Mouse (Mus musculus) layer of hippocampus, postnatal 14 days (tissue): ENCODE measurements at regions not wholly inside any gene's neighbourhood (a gene's known extent, or its start where the extent isn't known, plus 50 kb on each side); places are given as distances from the start of the nearest gene placed in this dataset.

ENCODE experiments used
- DNase-seq, 2 experiments: peaks; one replicate each; pipeline ENCODE4 v3.0.0; 2021 to 2022; ENCODE audit warnings: low spot score in 2 of 2, mixed read lengths in 1 of 2

GRCm38 (mm10) chr15:25468478-25468877 lies 54.9 kb upstream of the Basp1 start:
- DNase-seq, result no peak

- no peak for DNase-seq
These were observed 55.8 kb upstream of the Basp1 start for GRCm38 (mm10) chr15:25469185-25469845.

- no peak for DNase-seq
These were observed 57.8 kb upstream of the Basp1 start for GRCm38 (mm10) chr15:25471331-25471730.

- DNase-seq, result no peak
These were observed 59.7 kb upstream of the Basp1 start for GRCm38 (mm10) chr15:25473201-25473710.

- no peak for DNase-seq
These were observed 60.5 kb upstream of the Basp1 start for GRCm38 (mm10) chr15:25474096-25474495.

GRCm38 (mm10) chr15:25482586-25482985 lies 69.0 kb upstream of the Basp1 start:
- DNase-seq, result no peak

GRCm38 (mm10) chr15:25485372-25485771 lies 71.8 kb upstream of the Basp1 start:
- DNase-seq, result no peak

GRCm38 (mm10) chr15:25486158-25486557 lies 72.6 kb upstream of the Basp1 start:
- DNase-seq, result peak in 1 of 2 experiments; percentile 27

GRCm38 (mm10) chr15:25489804-25490203 lies 76.2 kb upstream of the Basp1 start:
- no peak for DNase-seq

- no peak for DNase-seq
These were observed 78.7 kb upstream of the Basp1 start for GRCm38 (mm10) chr15:25492161-25492746.

- no peak for DNase-seq
These were observed 81.2 kb upstream of the Basp1 start for GRCm38 (mm10) chr15:25494687-25495299.

- no peak for DNase-seq
These were observed 82.5 kb upstream of the Basp1 start for GRCm38 (mm10) chr15:25495926-25496644.

GRCm38 (mm10) chr15:25497743-25498142 lies 84.2 kb upstream of the Basp1 start:
- no peak for DNase-seq

GRCm38 (mm10) chr15:25498422-25498821 lies 84.9 kb upstream of the Basp1 start:
- peak in 1 of 2 experiments; percentile 15 for DNase-seq

- no peak for DNase-seq
These were observed 88.9 kb upstream of the Basp1 start for GRCm38 (mm10) chr15:25502513-25502912.

- DNase-seq, result no peak
These were observed 89.5 kb upstream of the Basp1 start for GRCm38 (mm10) chr15:25503104-25503503.

GRCm38 (mm10) chr15:25509139-25509538 lies 95.6 kb upstream of the Basp1 start:
- no peak for DNase-seq

- no peak for DNase-seq
These were observed 96.0 kb upstream of the Basp1 start for GRCm38 (mm10) chr15:25509584-25509983.

- DNase-seq, result no peak
These were observed 96.5 kb upstream of the Basp1 start for GRCm38 (mm10) chr15:25510060-25510492.

GRCm38 (mm10) chr15:25518025-25518928 lies 104.0 kb upstream of the Myo10 start:
- no peak for DNase-seq

- DNase-seq, result no peak
These were observed 98.1 kb upstream of the Myo10 start for GRCm38 (mm10) chr15:25524189-25524588.
